Mouse (Mus musculus): ENCODE results near the gene Lamc3. TPM values are rescaled to one million over a fixed set of nuclear protein-coding genes. Genes with fewer than 3 reads are reported as not detected.
A peak's percentile ranks its signal among the peaks of the same experiment; 100 is the strongest.

The Lamc3 gene
- polyA plus RNA-seq, 2 experiments, result 0.02 TPM; not detected in 1

GRCm38 (mm10) chr2:31948801-31949200 lies 61.7 kb downstream of the Lamc3 start:
- WGBS (ENCODE audit: insufficient replicate concordance), result 52% methylated on average over 6 of the region's 6 CpGs

GRCm38 (mm10) chr2:31950058-31950871 lies 63.2 kb downstream of the Lamc3 start, which contains the start of gene Aif1l:
TSS of gene Aif1l (plus strand) at chr2:31950139.
- Histone ChIP-seq H3K9me3 (ENCODE audit: control insufficient read depth, low read length) (no peaks in the 10 kb centered on the region), H3K4me1 (replicated peaks; ENCODE audit: control insufficient read depth in 2 of 2, insufficient read depth in 2 of 2, low read length in 1 of 2) (peaks cover 0 to 3% of the 10 kb centered on the region in 2 experiments; a peak in 1 of 4 replicates), H3K27ac (no peak within 1 kb of the TSS), H3K27me3 (ENCODE audit: control insufficient read depth, insufficient read depth, low read length) (peaks cover 24% of the 10 kb centered on the region), H3K4me3 (ENCODE audit: insufficient read depth in 1 of 2, low read depth in 2 of 2, low read length in 2 of 2) (peak within 1 kb of the TSS; percentile 41 to 44), H3K4me2 (ENCODE audit: low read depth) (peak within 1 kb of the TSS; percentile 65), H3K36me3 (replicated peaks; ENCODE audit: control insufficient read depth, insufficient read depth, low read depth) (no peaks in the 10 kb centered on the region), H3K9ac (replicated peaks) (no peak within 1 kb of the TSS)
- ATAC-seq (ENCODE audit: insufficient read depth) (no peak), DNase-seq (ENCODE audit: low read depth in 3 of 3, low spot score in 3 of 3) (peak in 1 of 3 experiments; percentile 11)
- TF ChIP-seq EP300 (IDR thresholded peaks at IDR 0.05; ENCODE audit: low read depth), result no peak
- TF ChIP-seq CTCF (IDR thresholded peaks at IDR 0.05; ENCODE audit: low read depth), result peak; percentile 42
- whole genome bisulfite sequencing (ENCODE audit: insufficient replicate concordance), result under 1% methylated on average over 65 of the region's 66 CpGs

More at GRCm38 (mm10) chr2:31948801-31949200, 61.7 kb downstream of the Lamc3 start:
- H3K4me2 ChIP-seq (ENCODE audit: low read depth), result no peak overlapping the region
- no peak overlapping the region for H3K9ac ChIP-seq (replicated peaks)
- no peak overlapping the region for H3K27ac ChIP-seq
- TF ChIP-seq EP300 (IDR thresholded peaks at IDR 0.05; ENCODE audit: low read depth), result no peak
- no peak for TF ChIP-seq CTCF (IDR thresholded peaks at IDR 0.05; ENCODE audit: low read depth)
- no peak for DNase-seq (ENCODE audit: low read depth in 3 of 3, low spot score in 3 of 3)
- H3K4me1 ChIP-seq (replicated peaks; ENCODE audit: control insufficient read depth in 2 of 2, insufficient read depth in 2 of 2, low read length in 1 of 2), result peaks cover 0 to 3% of the 10 kb centered on the region in 2 experiments; a peak in 1 of 4 replicates
- H3K36me3 ChIP-seq (replicated peaks; ENCODE audit: control insufficient read depth, insufficient read depth, low read depth), result no peaks in the 10 kb centered on the region
- no peak overlapping the region for H3K4me3 ChIP-seq (ENCODE audit: insufficient read depth in 1 of 2, low read depth in 2 of 2, low read length in 2 of 2)
- H3K27me3 ChIP-seq (ENCODE audit: control insufficient read depth, insufficient read depth, low read length), result peaks cover 24% of the 10 kb centered on the region
- H3K9me3 ChIP-seq (ENCODE audit: control insufficient read depth, low read length), result no peaks in the 10 kb centered on the region
- no peak for ATAC-seq (ENCODE audit: insufficient read depth)

- Histone ChIP-seq H3K4me3 (ENCODE audit: insufficient read depth in 1 of 2, low read depth in 2 of 2, low read length in 2 of 2) (no peak overlapping the region), H3K4me1 (replicated peaks; ENCODE audit: control insufficient read depth in 2 of 2, insufficient read depth in 2 of 2, low read length in 1 of 2) (peaks cover 0 to 3% of the 10 kb centered on the region in 2 experiments; a peak in 1 of 4 replicates), H3K27ac (no peak overlapping the region), H3K4me2 (ENCODE audit: low read depth) (no peak overlapping the region; the same call in 1 of the 2 replicates), H3K9me3 (ENCODE audit: control insufficient read depth, low read length) (no peaks in the 10 kb centered on the region), H3K36me3 (replicated peaks; ENCODE audit: control insufficient read depth, insufficient read depth, low read depth) (no peaks in the 10 kb centered on the region), H3K27me3 (ENCODE audit: control insufficient read depth, insufficient read depth, low read length) (peaks cover 24% of the 10 kb centered on the region), H3K9ac (replicated peaks) (no peak overlapping the region)
- no peak for DNase-seq (ENCODE audit: low read depth in 3 of 3, low spot score in 3 of 3)
- 31% methylated on average over 9 of the region's 9 CpGs for WGBS (ENCODE audit: insufficient replicate concordance)
- no peak for TF ChIP-seq CTCF (IDR thresholded peaks at IDR 0.05; ENCODE audit: low read depth)
- no peak for TF ChIP-seq EP300 (IDR thresholded peaks at IDR 0.05; ENCODE audit: low read depth)
- no peak for ATAC-seq (ENCODE audit: insufficient read depth)
Observed at GRCm38 (mm10) chr2:31950966-31951365, 63.9 kb downstream of the Lamc3 start.

GRCm38 (mm10) chr2:31952236-31952635 lies 65.1 kb downstream of the Lamc3 start:
- Histone ChIP-seq H3K4me1 (replicated peaks; ENCODE audit: control insufficient read depth in 2 of 2, insufficient read depth in 2 of 2, low read length in 1 of 2) (peaks cover 0 to 3% of the 10 kb centered on the region in 2 experiments; a peak in 1 of 4 replicates), H3K27ac (no peak overlapping the region), H3K4me2 (ENCODE audit: low read depth) (no peak overlapping the region), H3K27me3 (ENCODE audit: control insufficient read depth, insufficient read depth, low read length) (peaks cover 24% of the 10 kb centered on the region), H3K9me3 (ENCODE audit: control insufficient read depth, low read length) (no peaks in the 10 kb centered on the region), H3K36me3 (replicated peaks; ENCODE audit: control insufficient read depth, insufficient read depth, low read depth) (no peaks in the 10 kb centered on the region), H3K9ac (replicated peaks) (no peak overlapping the region), H3K4me3 (ENCODE audit: insufficient read depth in 1 of 2, low read depth in 2 of 2, low read length in 2 of 2) (no peak overlapping the region)
- TF ChIP-seq CTCF (IDR thresholded peaks at IDR 0.05; ENCODE audit: low read depth) (no peak), EP300 (IDR thresholded peaks at IDR 0.05; ENCODE audit: low read depth) (no peak)
- no peak for ATAC-seq (ENCODE audit: insufficient read depth)
- no peak for DNase-seq (ENCODE audit: low read depth in 3 of 3, low spot score in 3 of 3)
- WGBS (ENCODE audit: insufficient replicate concordance), result 67% methylated on average over 10 of the region's 10 CpGs

GRCm38 (mm10) chr2:31952725-31953124 lies 65.6 kb downstream of the Lamc3 start:
- H3K4me2 ChIP-seq (ENCODE audit: low read depth), result no peak overlapping the region
- 47% methylated on average over 3 of the region's 3 CpGs for WGBS (ENCODE audit: insufficient replicate concordance)
- no peaks in the 10 kb centered on the region for H3K9me3 ChIP-seq (ENCODE audit: control insufficient read depth, low read length)
- H3K4me1 ChIP-seq (replicated peaks; ENCODE audit: control insufficient read depth in 2 of 2, insufficient read depth in 2 of 2, low read length in 1 of 2), result peaks cover 0 to 3% of the 10 kb centered on the region in 2 experiments; a peak in 1 of 4 replicates
- H3K4me3 ChIP-seq (ENCODE audit: insufficient read depth in 1 of 2, low read depth in 2 of 2, low read length in 2 of 2), result no peak overlapping the region
- no peak overlapping the region for H3K27ac ChIP-seq
- TF ChIP-seq CTCF (IDR thresholded peaks at IDR 0.05; ENCODE audit: low read depth), result no peak
- no peak for TF ChIP-seq EP300 (IDR thresholded peaks at IDR 0.05; ENCODE audit: low read depth)
- no peaks in the 10 kb centered on the region for H3K36me3 ChIP-seq (replicated peaks; ENCODE audit: control insufficient read depth, insufficient read depth, low read depth)
- DNase-seq (ENCODE audit: low read depth in 3 of 3, low spot score in 3 of 3) (no peak), ATAC-seq (ENCODE audit: insufficient read depth) (no peak)
- peaks cover 24% of the 10 kb centered on the region for H3K27me3 ChIP-seq (ENCODE audit: control insufficient read depth, insufficient read depth, low read length)
- H3K9ac ChIP-seq (replicated peaks), result no peak overlapping the region
